Mouse (Mus musculus): Measurements from ENCODE around the gene Slc38a3. TPM values are rescaled to one million over a fixed set of nuclear protein-coding genes. Genes with fewer than 3 reads are reported as not detected.
A peak's percentile ranks its signal among the peaks of the same experiment; 100 is the strongest.

Gene Slc38a3
- polyA plus RNA-seq, 1 experiment from 2014 or later = 30.4 TPM

DNA sequence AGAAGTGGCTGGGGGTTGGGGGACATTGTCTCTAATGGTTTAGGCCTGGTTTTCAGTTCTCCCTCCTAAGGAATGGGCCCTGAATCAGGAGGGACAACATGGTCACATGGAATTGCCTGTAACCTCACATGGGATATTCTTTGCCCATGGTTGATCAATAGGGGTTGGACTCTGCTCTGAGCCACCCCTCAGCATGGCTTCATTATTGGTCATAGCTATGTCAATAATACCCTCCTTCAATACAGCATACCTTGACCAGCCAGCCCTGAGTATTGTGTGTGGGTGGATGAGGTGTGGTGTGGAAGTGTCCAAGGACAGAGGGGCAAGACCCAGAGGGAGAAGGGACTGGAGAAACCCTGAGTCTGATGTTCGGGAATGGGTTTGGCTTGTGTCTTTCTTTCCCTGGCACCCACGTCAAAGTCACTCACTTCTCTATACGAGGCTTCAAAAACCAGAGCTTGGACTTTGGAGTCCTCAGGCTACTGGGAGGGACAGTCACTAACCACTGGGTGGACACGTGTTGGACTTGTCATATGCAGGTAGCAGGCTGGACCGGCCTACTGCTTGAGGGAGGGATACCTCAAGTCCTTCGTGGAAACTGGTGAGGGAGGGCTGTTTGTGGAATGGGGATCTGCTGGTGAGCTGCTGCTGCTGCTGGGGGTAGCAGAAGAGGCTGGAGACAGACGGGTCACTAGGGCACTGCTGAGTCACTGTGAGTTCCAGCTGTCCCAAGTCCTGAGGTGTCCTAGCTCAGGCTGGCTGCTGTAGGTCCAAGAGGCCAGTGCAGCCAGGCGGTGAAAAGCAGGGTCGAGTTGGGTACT is 5.5 kb upstream of the Slc38a3 start:
- WGBS = 57% methylated on average over 9 of the region's 9 CpGs
- Histone ChIP-seq H3K27ac (ENCODE audit: low read length) (no peak overlapping the region), H3K9me3 (ENCODE audit: control insufficient read depth, low read length) (no peaks in the 10 kb centered on the region), H3K4me2 (ENCODE audit: low read length) (no peak overlapping the region), H3K36me3 (ENCODE audit: control insufficient read depth, insufficient read depth) (no peaks in the 10 kb centered on the region), H3K4me1 (replicated peaks; ENCODE audit: control insufficient read depth, insufficient read depth, low read length) (peaks cover 20% of the 10 kb centered on the region), H3K4me3 (replicated peaks; ENCODE audit: low read length) (no peak overlapping the region), H3K27me3 (replicated peaks; ENCODE audit: control insufficient read depth, insufficient read depth, low read length) (peaks cover 18% of the 10 kb centered on the region), H3K9ac (replicated peaks; ENCODE audit: low read depth, low read length) (no peak overlapping the region)
- no peak for ATAC-seq

DNA sequence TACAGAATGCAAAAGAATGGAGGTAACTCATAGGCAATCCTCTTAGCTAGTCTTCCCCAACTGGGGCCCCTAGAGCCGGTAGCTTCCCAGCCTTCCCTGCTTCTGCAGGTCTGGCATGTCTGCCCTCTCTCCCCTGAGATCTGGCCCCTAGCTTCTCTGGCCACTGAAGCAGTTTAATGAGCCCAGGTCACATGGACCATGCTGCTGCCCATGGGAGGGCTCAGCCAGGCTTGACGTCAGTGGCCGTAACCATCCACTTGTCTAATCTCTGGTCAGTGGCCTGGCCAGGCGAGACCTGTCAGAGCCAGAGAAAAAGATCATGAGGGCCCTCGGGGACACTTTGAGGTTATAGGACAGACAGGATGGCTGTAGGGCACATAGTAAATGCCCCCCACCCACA is 929 bp upstream of the Slc38a3 start:
- Histone ChIP-seq H3K36me3 (ENCODE audit: control insufficient read depth, insufficient read depth) (no peaks in the 10 kb centered on the region), H3K4me3 (replicated peaks; ENCODE audit: low read length) (no peak overlapping the region), H3K4me1 (replicated peaks; ENCODE audit: control insufficient read depth, insufficient read depth, low read length) (peaks cover 17% of the 10 kb centered on the region), H3K9ac (replicated peaks; ENCODE audit: low read depth, low read length) (no peak overlapping the region), H3K27me3 (replicated peaks; ENCODE audit: control insufficient read depth, insufficient read depth, low read length) (peaks cover 14% of the 10 kb centered on the region), H3K27ac (ENCODE audit: low read length) (no peak overlapping the region), H3K9me3 (ENCODE audit: control insufficient read depth, low read length) (no peaks in the 10 kb centered on the region), H3K4me2 (ENCODE audit: low read length) (no peak overlapping the region)
- ATAC-seq = no peak
- WGBS = 67% methylated on average over 5 of the region's 5 CpGs

DNA sequence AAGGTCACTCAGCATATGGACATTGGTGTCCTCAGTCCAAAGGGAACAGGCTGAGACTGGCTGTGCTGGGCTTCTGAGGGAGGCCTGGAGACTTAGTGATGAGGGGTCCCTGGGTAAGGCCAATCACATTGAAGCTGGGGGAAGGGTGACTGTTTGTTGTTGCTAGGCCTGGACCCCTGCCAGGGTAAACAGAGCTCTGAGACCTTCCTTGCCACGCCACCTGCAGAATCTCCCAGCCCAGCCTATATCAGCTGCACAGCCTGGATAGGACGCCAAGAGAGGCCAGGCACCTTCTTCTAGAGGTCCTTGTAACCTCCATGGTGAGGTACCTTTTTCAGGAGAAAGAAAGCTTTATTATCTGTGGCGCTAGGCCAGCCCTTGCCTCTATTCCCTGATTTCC is 414 bp downstream of the Slc38a3 start:
- H3K27me3 ChIP-seq (replicated peaks; ENCODE audit: control insufficient read depth, insufficient read depth, low read length) = peaks cover 7% of the 10 kb centered on the region; the same call in 1 of the 2 replicates
- WGBS = 49% methylated on average over 3 of the region's 3 CpGs

GRCm38 (mm10) chr9:107668011-107668410 is 1.3 kb downstream of the Slc38a3 start:
- Histone ChIP-seq H3K9ac (replicated peaks; ENCODE audit: low read depth, low read length) (no peak overlapping the region), H3K9me3 (ENCODE audit: control insufficient read depth, low read length) (no peaks in the 10 kb centered on the region), H3K4me2 (ENCODE audit: low read length) (no peak overlapping the region), H3K27ac (ENCODE audit: low read length) (no peak overlapping the region), H3K4me1 (replicated peaks; ENCODE audit: control insufficient read depth, insufficient read depth, low read length) (peaks cover 25% of the 10 kb centered on the region), H3K36me3 (ENCODE audit: control insufficient read depth, insufficient read depth) (no peaks in the 10 kb centered on the region), H3K4me3 (replicated peaks; ENCODE audit: low read length) (no peak overlapping the region), H3K27me3 (replicated peaks; ENCODE audit: control insufficient read depth, insufficient read depth, low read length) (peaks cover 7% of the 10 kb centered on the region; the same call in 1 of the 2 replicates)
- WGBS = 39% methylated on average over 8 of the region's 8 CpGs
- ATAC-seq = no peak

More for the DNA sequence above, 414 bp downstream of the Slc38a3 start:
- Histone ChIP-seq H3K9me3 (ENCODE audit: control insufficient read depth, low read length) (no peaks in the 10 kb centered on the region), H3K9ac (replicated peaks; ENCODE audit: low read depth, low read length) (no peak overlapping the region), H3K27ac (ENCODE audit: low read length) (no peak overlapping the region), H3K4me3 (replicated peaks; ENCODE audit: low read length) (no peak overlapping the region), H3K4me1 (replicated peaks; ENCODE audit: control insufficient read depth, insufficient read depth, low read length) (peaks cover 17% of the 10 kb centered on the region), H3K4me2 (ENCODE audit: low read length) (no peak overlapping the region), H3K36me3 (ENCODE audit: control insufficient read depth, insufficient read depth) (no peaks in the 10 kb centered on the region)
- no peak for ATAC-seq

- H3K36me3 ChIP-seq (ENCODE audit: control insufficient read depth, insufficient read depth) = no peaks in the 10 kb centered on the region
- H3K9me3 ChIP-seq (ENCODE audit: control insufficient read depth, low read length) = no peaks in the 10 kb centered on the region
- under 1% methylated on average over 24 of the region's 24 CpGs for WGBS
- ATAC-seq = peak; percentile 92
- H3K27me3 ChIP-seq (replicated peaks; ENCODE audit: control insufficient read depth, insufficient read depth, low read length) = peaks cover 7% of the 10 kb centered on the region; the same call in 1 of the 2 replicates
- H3K9ac ChIP-seq (replicated peaks; ENCODE audit: low read depth, low read length) = peak overlapping the region; percentile 53
- H3K27ac ChIP-seq (ENCODE audit: low read length) = no peak overlapping the region
- peak overlapping the region; percentile 49 for H3K4me3 ChIP-seq (replicated peaks; ENCODE audit: low read length)
- peaks cover 26% of the 10 kb centered on the region for H3K4me1 ChIP-seq (replicated peaks; ENCODE audit: control insufficient read depth, insufficient read depth, low read length)
- peak overlapping the region; percentile 86 for H3K4me2 ChIP-seq (ENCODE audit: low read length)
These were observed 2.1 kb downstream of the Slc38a3 start for GRCm38 (mm10) chr9:107667219-107667618.

GRCm38 (mm10) chr9:107666751-107667205 is 2.6 kb downstream of the Slc38a3 start:
- no peaks in the 10 kb centered on the region for H3K9me3 ChIP-seq (ENCODE audit: control insufficient read depth, low read length)

DNA sequence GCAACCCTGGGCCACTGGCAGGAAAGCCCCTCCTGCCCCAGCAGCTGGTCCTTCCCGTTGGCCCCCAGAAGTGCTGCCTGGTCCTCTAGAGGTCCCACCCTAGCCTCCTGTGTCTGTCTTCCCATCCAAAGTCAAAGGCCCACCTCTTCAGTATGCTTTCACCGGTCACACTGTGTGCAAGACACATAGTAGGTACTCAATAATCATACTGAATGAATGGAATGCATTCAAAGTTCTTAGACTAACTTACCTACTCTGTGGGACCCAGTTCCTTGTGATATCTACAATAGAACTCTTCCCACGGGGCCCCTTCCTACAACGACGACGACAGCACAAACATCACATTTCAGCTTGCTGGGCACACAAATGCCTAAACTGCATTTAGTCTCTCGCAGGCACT is 4.0 kb downstream of the Slc38a3 start:
- WGBS = 79% methylated on average over 7 of the region's 7 CpGs
- H3K36me3 ChIP-seq (ENCODE audit: control insufficient read depth, insufficient read depth) = no peaks in the 10 kb centered on the region
- no peak for ATAC-seq
- no peaks in the 10 kb centered on the region for H3K9me3 ChIP-seq (ENCODE audit: control insufficient read depth, low read length)
- no peak overlapping the region for H3K9ac ChIP-seq (replicated peaks; ENCODE audit: low read depth, low read length)
- no peak overlapping the region for H3K4me3 ChIP-seq (replicated peaks; ENCODE audit: low read length)
- H3K4me2 ChIP-seq (ENCODE audit: low read length) = peak overlapping the region; percentile 86; the same call in 1 of the 2 replicates
- H3K27me3 ChIP-seq (replicated peaks; ENCODE audit: control insufficient read depth, insufficient read depth, low read length) = peaks cover 7% of the 10 kb centered on the region; the same call in 1 of the 2 replicates
- no peak overlapping the region for H3K27ac ChIP-seq (ENCODE audit: low read length)
- peaks cover 31% of the 10 kb centered on the region for H3K4me1 ChIP-seq (replicated peaks; ENCODE audit: control insufficient read depth, insufficient read depth, low read length)

More at GRCm38 (mm10) chr9:107666751-107667205, 2.6 kb downstream of the Slc38a3 start:
- Histone ChIP-seq H3K36me3 (ENCODE audit: control insufficient read depth, insufficient read depth) (no peaks in the 10 kb centered on the region), H3K27me3 (replicated peaks; ENCODE audit: control insufficient read depth, insufficient read depth, low read length) (peaks cover 7% of the 10 kb centered on the region; the same call in 1 of the 2 replicates), H3K4me2 (ENCODE audit: low read length) (peak overlapping the region; percentile 86), H3K9ac (replicated peaks; ENCODE audit: low read depth, low read length) (peak overlapping the region; percentile 53), H3K4me1 (replicated peaks; ENCODE audit: control insufficient read depth, insufficient read depth, low read length) (peaks cover 26% of the 10 kb centered on the region), H3K27ac (ENCODE audit: low read length) (no peak overlapping the region), H3K4me3 (replicated peaks; ENCODE audit: low read length) (peak overlapping the region; percentile 49)
- peak; percentile 42; the same call in 1 of the 2 replicates for ATAC-seq
- WGBS = under 1% methylated on average over 30 of the region's 30 CpGs

- H3K9me3 ChIP-seq (ENCODE audit: control insufficient read depth, low read length) = no peaks in the 10 kb centered on the region
- no peak for ATAC-seq
These were observed 5.8 kb downstream of the Slc38a3 start for GRCm38 (mm10) chr9:107663525-107663924.

GRCm38 (mm10) chr9:107662342-107662741 is 7.0 kb downstream of the Slc38a3 start:
- peaks cover 5% of the 10 kb centered on the region; the same call in 1 of the 2 replicates for H3K27me3 ChIP-seq (replicated peaks; ENCODE audit: control insufficient read depth, insufficient read depth, low read length)
- no peak for ATAC-seq
- WGBS = 86% methylated on average over 8 of the region's 8 CpGs
- no peaks in the 10 kb centered on the region for H3K9me3 ChIP-seq (ENCODE audit: control insufficient read depth, low read length)
- H3K4me2 ChIP-seq (ENCODE audit: low read length) = no peak overlapping the region
- no peak overlapping the region for H3K4me3 ChIP-seq (replicated peaks; ENCODE audit: low read length)
- no peak overlapping the region for H3K27ac ChIP-seq (ENCODE audit: low read length)
- H3K9ac ChIP-seq (replicated peaks; ENCODE audit: low read depth, low read length) = no peak overlapping the region
- peaks cover 35% of the 10 kb centered on the region for H3K4me1 ChIP-seq (replicated peaks; ENCODE audit: control insufficient read depth, insufficient read depth, low read length)
- H3K36me3 ChIP-seq (ENCODE audit: control insufficient read depth, insufficient read depth) = no peaks in the 10 kb centered on the region

More at GRCm38 (mm10) chr9:107663525-107663924, 5.8 kb downstream of the Slc38a3 start:
- no peak overlapping the region for H3K4me3 ChIP-seq (replicated peaks; ENCODE audit: low read length)
- 46% methylated on average over 9 of the region's 9 CpGs for WGBS
- peaks cover 39% of the 10 kb centered on the region for H3K4me1 ChIP-seq (replicated peaks; ENCODE audit: control insufficient read depth, insufficient read depth, low read length)
- H3K9ac ChIP-seq (replicated peaks; ENCODE audit: low read depth, low read length) = no peak overlapping the region
- peaks cover 6% of the 10 kb centered on the region; the same call in 1 of the 2 replicates for H3K27me3 ChIP-seq (replicated peaks; ENCODE audit: control insufficient read depth, insufficient read depth, low read length)
- H3K36me3 ChIP-seq (ENCODE audit: control insufficient read depth, insufficient read depth) = no peaks in the 10 kb centered on the region
- 0 out of 2 replicates have a peak overlapping the region, but pooled peaks have one; percentile 10 for H3K4me2 ChIP-seq (ENCODE audit: low read length)
- H3K27ac ChIP-seq (ENCODE audit: low read length) = no peak overlapping the region

All from forebrain, embryonic 16.5 days (tissue).